Mouse (Mus musculus): ENCODE results near the gene Gm28374. TPM values are rescaled to one million over a fixed set of nuclear protein-coding genes. Genes with fewer than 3 reads are reported as not detected.
"Not testable (repeated sequence)": the region's sequence is repeated elsewhere in the genome, so short reads cannot be mapped to it uniquely, and the experiment has no call there.

Gene Gm28374
- 0.48 and 0.67 TPM in 2 replicates for polyA plus RNA-seq (2015; fragmentation: Nextera tagmentation; extraction: Ambion mirVana)

DNA sequence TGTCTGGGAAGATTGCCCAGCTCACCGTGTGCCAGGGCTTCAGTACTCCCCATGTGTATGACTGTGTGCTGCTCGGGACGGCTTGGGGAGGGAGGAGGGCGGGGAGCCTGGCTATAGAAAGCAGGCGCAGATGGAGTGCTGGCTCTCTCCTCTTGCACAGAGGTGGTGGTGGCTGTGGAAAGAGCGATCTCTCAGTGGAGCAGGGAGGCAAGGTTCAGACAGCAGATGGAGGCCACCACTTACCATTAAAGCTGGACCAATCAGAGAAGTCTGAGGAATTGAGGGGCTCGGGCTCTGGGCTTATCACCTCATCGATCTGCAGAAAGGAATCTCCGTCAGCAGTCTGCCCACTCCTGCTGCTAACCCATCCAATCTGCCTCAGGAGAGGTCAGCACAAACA is at the start of gene Gm28374:
Gene Gm28374 (minus strand): TSS at position 101 of the 400 bp plus-strand sequence.
- Histone ChIP-seq H3K9me3 (replicated peaks) (no peaks in the 10 kb centered on the region), H3K4me2 (no peak within 1 kb of the TSS), H3K36me3 (replicated peaks) (peaks cover 47% of the 10 kb centered on the region), H3K4me1 (replicated peaks) (peaks cover 43% of the 10 kb centered on the region), H3K27me3 (no peaks in the 10 kb centered on the region), H3K27ac (replicated peaks) (no peak within 1 kb of the TSS), H3K4me3 (replicated peaks) (no peak within 1 kb of the TSS), H3K9ac (no peak within 1 kb of the TSS)
- WGBS (ENCODE audit: insufficient replicate concordance), result 80% methylated on average over 9 of the region's 9 CpGs
- no peak for ATAC-seq (ENCODE audit: insufficient read depth)

DNA sequence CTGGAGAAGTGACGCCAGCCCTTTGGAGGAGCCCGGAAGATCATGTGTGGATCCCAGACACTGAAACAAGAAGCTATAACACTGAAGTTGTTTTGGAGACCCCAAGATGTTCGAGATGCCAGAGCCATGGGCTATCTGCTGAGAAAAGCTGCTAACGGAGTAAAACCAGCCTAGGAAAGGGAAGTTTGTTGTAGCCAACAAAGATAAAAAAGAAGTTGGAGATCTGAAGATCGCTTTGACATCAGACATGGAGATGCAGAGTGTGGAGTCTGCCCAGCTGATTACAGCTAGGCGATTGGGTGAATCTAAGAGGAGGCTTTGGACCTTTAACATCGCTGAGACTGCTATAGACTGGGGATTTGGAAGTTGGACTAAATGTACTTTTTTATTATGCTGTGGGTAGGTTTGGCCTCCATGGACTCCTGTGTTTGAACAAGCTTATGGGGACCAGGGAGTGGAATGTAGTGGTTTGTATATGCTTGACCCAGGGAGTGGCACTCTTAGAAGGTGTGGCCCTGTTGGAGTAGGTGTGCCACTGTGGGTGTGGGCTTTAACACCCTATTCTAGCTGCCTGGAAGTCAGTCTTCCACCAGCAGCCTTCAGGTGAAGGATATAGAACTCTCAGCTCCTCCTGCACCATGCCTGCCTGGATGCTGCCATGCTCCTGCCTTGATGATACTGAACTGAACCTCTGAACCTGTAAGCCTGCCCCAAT is 48.5 kb upstream of the Gm28374 start:
- Histone ChIP-seq H3K4me3 (replicated peaks) (peak overlapping the region; percentile 47), H3K27ac (replicated peaks) (peak overlapping the region; percentile 93), H3K9ac (0 out of 2 replicates have a peak overlapping the region, but pooled peaks have one; percentile 52), H3K4me2 (peak overlapping the region; percentile 69), H3K4me1 (replicated peaks) (peaks cover 89% of the 10 kb centered on the region)
- not testable (repeated sequence) for H3K36me3 ChIP-seq (replicated peaks); H3K27me3 ChIP-seq; ATAC-seq (ENCODE audit: insufficient read depth); H3K9me3 ChIP-seq (replicated peaks)
- 52% methylated on average over 7 of the region's 7 CpGs for WGBS (ENCODE audit: insufficient replicate concordance)

DNA sequence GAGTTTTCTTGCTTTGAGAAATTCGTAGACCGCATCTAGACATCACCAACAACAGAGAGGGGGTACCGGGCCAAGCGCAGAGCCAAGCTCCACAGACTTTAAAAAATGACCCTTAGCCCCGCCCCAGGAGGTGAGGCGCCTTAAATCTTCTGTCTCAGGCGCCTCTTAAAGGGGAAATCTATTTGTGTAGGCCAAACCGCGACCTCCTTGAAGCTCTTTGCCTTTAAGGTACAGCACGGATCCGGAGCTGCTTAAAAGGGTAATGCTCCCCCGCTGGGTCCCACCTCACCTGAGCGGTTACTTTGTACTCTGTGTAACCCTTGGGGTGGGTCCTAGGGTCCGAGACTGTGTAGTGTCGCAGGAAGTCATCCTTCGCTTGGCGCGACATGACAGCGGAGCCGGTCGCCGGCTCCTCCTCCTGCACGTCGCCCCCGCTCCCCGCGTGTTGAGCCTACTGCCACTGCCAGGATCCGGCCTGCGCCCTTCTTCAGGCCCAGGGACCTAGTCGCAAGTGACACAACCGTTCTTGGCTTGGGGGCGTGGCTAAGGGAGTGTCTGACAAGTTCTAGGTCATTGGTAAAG is 45.8 kb upstream of the Gm28374 start, which contains the start of gene Snx15:
Gene Snx15 (minus strand): TSS at position 545 of the 582 bp plus-strand sequence.
- Histone ChIP-seq H3K27ac (replicated peaks) (peak within 1 kb of the TSS; percentile 99), H3K4me1 (replicated peaks) (peaks cover 77% of the 10 kb centered on the region), H3K36me3 (replicated peaks) (peaks cover 12% of the 10 kb centered on the region), H3K9ac (peak within 1 kb of the TSS; percentile 83), H3K4me2 (peak within 1 kb of the TSS; percentile 86), H3K9me3 (replicated peaks) (no peaks in the 10 kb centered on the region), H3K27me3 (no peaks in the 10 kb centered on the region), H3K4me3 (replicated peaks) (peak within 1 kb of the TSS; percentile 76)
- under 1% methylated on average over 32 of the region's 32 CpGs for WGBS (ENCODE audit: insufficient replicate concordance)
- ATAC-seq (ENCODE audit: insufficient read depth), result peak; percentile 84

DNA sequence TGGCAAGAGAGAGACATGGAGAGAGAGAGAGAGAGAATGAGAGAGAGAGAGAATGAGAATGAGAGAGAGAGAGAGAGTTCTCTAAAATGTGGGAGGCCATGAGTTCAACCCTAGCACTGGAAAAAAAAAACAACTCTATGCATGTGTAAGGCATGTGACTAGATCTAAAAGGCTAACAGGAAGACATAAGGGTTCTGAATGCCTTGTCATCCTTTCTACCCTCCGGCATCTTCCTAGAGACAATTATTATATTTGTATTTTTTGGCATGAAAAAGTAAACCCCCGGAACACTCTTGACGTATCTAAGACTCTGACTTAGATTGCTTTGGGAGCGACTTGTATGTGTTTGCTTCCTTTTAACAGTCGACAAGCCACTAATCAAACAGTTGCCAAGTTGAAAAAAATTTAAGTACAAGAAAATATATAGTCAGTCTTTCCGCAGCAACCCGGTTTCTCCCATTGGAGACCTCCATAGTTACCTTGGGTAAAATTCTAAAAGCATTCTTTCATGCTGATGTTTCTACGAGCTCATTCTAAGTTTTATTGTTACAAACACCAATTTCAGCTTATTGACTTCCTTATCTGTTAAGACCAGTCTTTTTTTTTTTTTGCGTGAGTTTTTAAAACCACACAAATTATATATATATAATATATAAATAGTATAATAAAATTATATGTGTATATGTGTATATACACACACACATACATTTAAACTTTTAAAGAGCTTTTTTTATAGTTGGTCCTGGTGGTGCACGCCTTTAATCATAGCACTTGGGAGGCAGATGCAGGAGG is 44.9 kb upstream of the Gm28374 start:
- Histone ChIP-seq H3K9me3 (replicated peaks) (no peaks in the 10 kb centered on the region), H3K4me1 (replicated peaks) (peaks cover 72% of the 10 kb centered on the region), H3K4me2 (peak overlapping the region; percentile 86), H3K9ac (peak overlapping the region; percentile 83), H3K36me3 (replicated peaks) (peaks cover 21% of the 10 kb centered on the region), H3K27ac (replicated peaks) (peak overlapping the region; percentile 99), H3K27me3 (no peaks in the 10 kb centered on the region), H3K4me3 (replicated peaks) (peak overlapping the region; percentile 76)
- no peak for ATAC-seq (ENCODE audit: insufficient read depth)
- WGBS (ENCODE audit: insufficient replicate concordance), result 59% methylated on average over 10 of the region's 10 CpGs

DNA sequence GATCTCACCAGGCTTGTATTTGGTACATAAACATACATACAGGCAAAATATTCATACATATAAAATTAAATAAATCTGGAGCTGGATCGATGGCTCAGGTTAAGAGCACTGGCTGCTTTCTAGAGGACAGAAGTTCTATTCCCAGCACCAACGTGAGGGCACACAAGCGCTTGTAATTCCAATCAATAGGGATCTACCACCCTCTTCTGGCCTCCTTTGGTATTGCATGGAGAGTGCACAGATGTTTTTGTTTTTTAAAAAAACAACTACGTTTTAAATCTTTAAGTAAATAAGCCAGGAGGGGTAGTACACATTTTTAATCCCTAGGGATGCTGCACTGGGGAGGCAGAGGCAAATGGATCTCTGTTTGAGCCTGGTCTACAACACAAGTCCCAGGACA is 44.2 kb upstream of the Gm28374 start:
- peaks cover 70% of the 10 kb centered on the region for H3K4me1 ChIP-seq (replicated peaks)
- H3K4me2 ChIP-seq, result peak overlapping the region; percentile 86
- peak overlapping the region; percentile 76 for H3K4me3 ChIP-seq (replicated peaks)
- H3K36me3 ChIP-seq (replicated peaks), result peaks cover 28% of the 10 kb centered on the region
- H3K27me3 ChIP-seq, result no peaks in the 10 kb centered on the region
- 18% methylated on average over 4 of the region's 4 CpGs for WGBS (ENCODE audit: insufficient replicate concordance)
- no peak for ATAC-seq (ENCODE audit: insufficient read depth)
- H3K9me3 ChIP-seq (replicated peaks), result no peaks in the 10 kb centered on the region
- H3K27ac ChIP-seq (replicated peaks), result peak overlapping the region; percentile 99
- peak overlapping the region; percentile 49; the same call in 1 of the 2 replicates for H3K9ac ChIP-seq

DNA sequence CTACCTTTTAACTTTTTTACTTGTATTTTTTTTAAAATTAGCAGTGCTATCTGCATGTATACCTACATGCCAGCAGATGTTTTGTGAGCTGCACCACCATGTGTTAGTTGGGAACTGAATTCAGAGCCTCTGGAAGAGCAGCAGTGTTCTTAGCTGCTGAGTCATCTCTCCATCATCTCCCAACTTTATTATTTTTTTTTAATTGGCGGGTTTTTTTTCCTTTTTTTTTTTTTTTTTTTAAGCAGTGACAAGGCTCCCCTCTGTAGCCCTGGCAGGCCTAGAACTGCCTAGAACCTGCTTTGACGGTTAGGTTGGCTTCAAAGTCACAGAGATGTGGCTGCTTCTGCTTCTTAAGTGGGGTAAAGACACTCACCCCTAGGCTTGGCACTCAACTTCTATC is 42.8 kb upstream of the Gm28374 start:
- no peaks in the 10 kb centered on the region for H3K9me3 ChIP-seq (replicated peaks)
- no peak overlapping the region for H3K4me2 ChIP-seq
- H3K4me1 ChIP-seq (replicated peaks), result peaks cover 58% of the 10 kb centered on the region
- 0 out of 2 replicates have a peak overlapping the region, but pooled peaks have one; percentile 29 for H3K27ac ChIP-seq (replicated peaks)
- no peaks in the 10 kb centered on the region for H3K27me3 ChIP-seq
- H3K4me3 ChIP-seq (replicated peaks), result no peak overlapping the region
- 66% methylated on average over 2 of the region's 2 CpGs for WGBS (ENCODE audit: insufficient replicate concordance)
- peaks cover 42% of the 10 kb centered on the region for H3K36me3 ChIP-seq (replicated peaks)
- no peak overlapping the region for H3K9ac ChIP-seq
- no peak for ATAC-seq (ENCODE audit: insufficient read depth)

DNA sequence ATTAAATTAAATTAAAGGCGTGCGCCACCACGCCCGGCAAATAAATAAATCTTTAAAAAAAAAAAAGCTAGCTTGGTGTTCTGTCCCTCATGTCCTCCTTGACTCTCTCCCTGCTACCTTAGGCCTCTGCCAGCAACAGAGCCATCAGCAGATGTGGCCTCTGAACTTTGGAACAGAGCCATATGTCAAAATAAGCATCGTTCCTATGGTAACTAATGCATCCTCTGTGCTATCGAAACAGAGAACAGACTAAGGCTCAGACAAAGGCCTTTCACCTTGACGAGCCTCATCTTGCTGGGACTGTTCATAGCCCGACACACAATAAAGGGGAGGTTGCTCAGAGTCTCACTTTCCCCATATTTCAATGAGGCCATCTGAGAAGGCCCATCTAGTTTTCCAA is 41.3 kb upstream of the Gm28374 start:
- Histone ChIP-seq H3K9ac (no peak overlapping the region), H3K27ac (replicated peaks) (no peak overlapping the region), H3K4me1 (replicated peaks) (peaks cover 56% of the 10 kb centered on the region), H3K4me2 (no peak overlapping the region), H3K36me3 (replicated peaks) (peaks cover 51% of the 10 kb centered on the region), H3K4me3 (replicated peaks) (no peak overlapping the region), H3K27me3 (no peaks in the 10 kb centered on the region), H3K9me3 (replicated peaks) (no peaks in the 10 kb centered on the region)
- 81% methylated on average over 8 of the region's 8 CpGs for WGBS (ENCODE audit: insufficient replicate concordance)
- no peak for ATAC-seq (ENCODE audit: insufficient read depth)

DNA sequence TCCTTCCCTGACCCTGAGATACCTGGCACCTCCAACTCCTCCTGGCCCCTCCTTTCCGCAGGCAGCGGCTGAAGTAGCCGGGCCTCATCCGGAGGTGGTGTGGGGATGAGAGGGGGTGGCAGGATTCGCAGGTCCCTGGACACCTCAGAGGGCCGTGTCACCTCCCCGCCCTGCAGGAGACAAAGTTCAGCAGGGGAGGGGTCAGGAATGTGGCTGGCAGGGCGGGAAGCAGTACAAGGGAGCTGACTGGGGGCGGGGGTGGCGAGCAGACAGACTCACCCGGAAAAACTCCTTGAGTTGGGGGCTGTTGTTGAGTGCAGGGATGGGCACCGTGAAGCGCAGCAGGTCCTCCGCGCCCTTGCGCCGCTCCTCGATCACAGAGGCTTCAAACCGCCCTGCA is 39.7 kb upstream of the Gm28374 start:
- ATAC-seq (ENCODE audit: insufficient read depth), result 0 out of 2 replicates have a peak, but pooled peaks have one; percentile 11
- H3K36me3 ChIP-seq (replicated peaks), result peaks cover 54% of the 10 kb centered on the region
- H3K4me2 ChIP-seq, result peak overlapping the region; percentile 48
- peak overlapping the region; percentile 26 for H3K4me3 ChIP-seq (replicated peaks)
- 66% methylated on average over 19 of the region's 19 CpGs for WGBS (ENCODE audit: insufficient replicate concordance)
- peak overlapping the region; percentile 65 for H3K27ac ChIP-seq (replicated peaks)
- H3K4me1 ChIP-seq (replicated peaks), result peaks cover 53% of the 10 kb centered on the region
- H3K9ac ChIP-seq, result 0 out of 2 replicates have a peak overlapping the region, but pooled peaks have one; percentile 15
- H3K9me3 ChIP-seq (replicated peaks), result no peaks in the 10 kb centered on the region
- no peaks in the 10 kb centered on the region for H3K27me3 ChIP-seq

DNA sequence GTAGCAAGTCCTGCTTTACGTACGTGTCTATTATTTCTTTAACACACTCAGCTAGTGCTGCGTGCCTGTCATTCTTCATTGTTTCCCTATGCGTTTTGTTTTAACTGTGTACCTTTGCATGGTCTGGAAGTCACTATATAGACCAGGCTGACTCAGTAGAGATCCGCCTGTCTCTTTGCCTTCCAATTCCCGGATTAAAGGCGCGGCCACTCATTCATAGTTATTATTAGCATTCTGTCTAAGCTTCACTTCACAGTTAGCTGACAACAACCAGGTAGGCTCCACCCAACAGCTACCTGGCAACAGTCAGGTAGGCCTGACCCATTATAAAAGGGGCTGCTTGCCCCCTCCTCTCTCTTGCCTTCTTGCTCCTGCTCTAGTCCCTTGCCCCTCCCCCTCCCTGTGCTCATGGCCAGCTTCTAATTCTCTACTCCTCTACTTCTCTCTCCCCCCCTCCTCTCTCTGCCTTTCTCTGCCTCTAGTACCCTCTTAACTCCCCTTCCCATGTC is 36.7 kb upstream of the Gm28374 start:
- 3% methylated on average over 8 of the region's 8 CpGs for WGBS (ENCODE audit: insufficient replicate concordance)

DNA sequence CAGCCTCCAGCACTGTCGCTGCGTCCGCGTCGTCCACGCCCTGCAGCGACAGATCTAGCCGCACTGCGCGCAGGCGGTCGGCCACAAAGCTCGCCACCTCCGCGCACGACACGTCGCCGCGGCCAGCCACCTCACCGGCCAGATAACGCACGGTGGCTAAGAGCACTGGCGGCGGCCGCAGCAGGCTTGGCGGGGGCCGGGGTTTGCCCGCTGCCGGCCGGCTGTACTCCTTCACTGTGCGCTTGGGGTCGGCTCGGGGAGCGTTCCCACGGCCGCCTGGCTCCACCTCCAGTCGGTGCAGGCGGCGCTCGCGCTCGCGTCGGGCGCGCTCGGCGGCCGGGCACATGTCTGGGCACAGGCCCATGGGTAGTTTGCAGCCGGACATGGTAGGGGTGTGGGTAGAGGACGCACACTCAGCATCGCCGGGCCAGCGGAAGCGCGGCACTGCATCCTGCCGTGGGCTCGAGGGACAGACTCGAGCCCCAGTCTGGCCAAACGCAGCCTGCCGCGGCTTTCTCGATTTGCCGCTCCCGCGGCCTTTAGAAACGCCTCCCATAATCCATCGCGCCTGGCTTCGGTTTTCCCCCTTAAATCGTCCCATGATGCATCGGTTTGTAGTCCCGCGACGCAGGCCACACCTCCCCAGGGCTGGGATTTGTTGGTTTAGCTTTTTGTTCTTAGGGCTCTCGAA is 36.1 kb upstream of the Gm28374 start, which contains the start of gene Sac3d1:
Gene Sac3d1 (minus strand): TSS at position 665 of the 691 bp plus-strand sequence.
- peak; percentile 81 for ATAC-seq (ENCODE audit: insufficient read depth)
- H3K27ac ChIP-seq (replicated peaks), result peak within 1 kb of the TSS; percentile 97
- H3K36me3 ChIP-seq (replicated peaks), result peaks cover 75% of the 10 kb centered on the region
- H3K9ac ChIP-seq, result peak within 1 kb of the TSS; percentile 86
- peak within 1 kb of the TSS; percentile 94 for H3K4me2 ChIP-seq
- H3K9me3 ChIP-seq (replicated peaks), result no peaks in the 10 kb centered on the region
- H3K4me3 ChIP-seq (replicated peaks), result peak within 1 kb of the TSS; percentile 80
- no peaks in the 10 kb centered on the region for H3K27me3 ChIP-seq
- H3K4me1 ChIP-seq (replicated peaks), result peaks cover 43% of the 10 kb centered on the region
- under 1% methylated on average over 77 of the region's 77 CpGs for WGBS (ENCODE audit: insufficient replicate concordance)

More for the DNA sequence above, 36.7 kb upstream of the Gm28374 start:
- Histone ChIP-seq H3K4me3 (replicated peaks) (peak overlapping the region; percentile 80), H3K36me3 (replicated peaks) (peaks cover 78% of the 10 kb centered on the region), H3K27me3 (no peaks in the 10 kb centered on the region), H3K4me2 (peak overlapping the region; percentile 94), H3K27ac (replicated peaks) (peak overlapping the region; percentile 97), H3K9me3 (replicated peaks) (no peaks in the 10 kb centered on the region), H3K9ac (peak overlapping the region; percentile 86; the same call in 1 of the 2 replicates), H3K4me1 (replicated peaks) (peaks cover 45% of the 10 kb centered on the region)
- no peak for ATAC-seq (ENCODE audit: insufficient read depth)
